31 mouse cellular contexts compared by ENCODE assay signal in genomic region chr10:68236956-68237455, GRCm38 (mm10). TPM values are rescaled to one million over a fixed set of nuclear protein-coding genes. Genes with fewer than 3 reads are reported as not detected.
DNase-seq lines count a peak whose midpoint lies in the region; ATAC-seq and TF ChIP-seq lines count a peak whose summit lies in the region.
"Had no signal": no experiment of that assay in that cellular context is flagged by ENCODE, and none has a peak within 500 bp of the region (broad histone marks: within the 10 kb centered on the region; RNA-seq: fewer than 3 reads in every experiment).

No protein-coding gene starts in this region.

- no peak for ATAC-seq in embryonic facial prominence, embryonic 15.5 days (ENCODE audit: insufficient number of reproducible peaks, low FRiP score, low TSS enrichment, low read depth)
- no peak for ATAC-seq in lung, embryonic 14.5 days (ENCODE audit: insufficient read depth)
- ATAC-seq in stomach, embryonic 15.5 days (ENCODE audit: insufficient read depth, low FRiP score, low read depth), result 0 out of 2 replicates have a peak, but pooled peaks have one; percentile 22
- ATAC-seq in hindbrain, postnatal 0 days, result no peak
- ATAC-seq: forebrain, postnatal 0 days; midbrain, embryonic 16.5 days had no signal

- peak overlapping the region; percentile 13; the same call in 1 of the 2 replicates for H3K27ac ChIP-seq in embryonic facial prominence, embryonic 15.5 days (replicated peaks)
- H3K27ac ChIP-seq in embryonic facial prominence, embryonic 10.5 days (replicated peaks), result no peak overlapping the region
- H3K27ac ChIP-seq in lung, embryonic 14.5 days (ENCODE audit: low read depth), result peak overlapping the region; percentile 10; the same call in 1 of the 2 replicates
- peak overlapping the region; percentile 17 for H3K27ac ChIP-seq in stomach, embryonic 15.5 days
- H3K27ac ChIP-seq in hindbrain, postnatal 0 days, result no peak overlapping the region
- H3K27ac ChIP-seq: embryonic facial prominence, embryonic 13.5 days; heart, adult 2 months; hindbrain, embryonic 13.5 days; limb, embryonic 15.5 days; liver, embryonic 13.5 days; midbrain, embryonic 10.5 days; neural tube, embryonic 12.5 days had no signal

- H3K27me3 ChIP-seq in embryonic facial prominence, embryonic 15.5 days, result no peaks in the 10 kb centered on the region
- H3K27me3 ChIP-seq in embryonic facial prominence, embryonic 10.5 days (replicated peaks; ENCODE audit: low read depth, poor library complexity, severe bottlenecking), result no peaks in the 10 kb centered on the region
- H3K27me3 ChIP-seq in lung, embryonic 14.5 days (ENCODE audit: insufficient read depth, low read length), result no peaks in the 10 kb centered on the region
- H3K27me3 ChIP-seq in stomach, embryonic 15.5 days (replicated peaks), result no peaks in the 10 kb centered on the region
- H3K27me3 ChIP-seq in hindbrain, postnatal 0 days (ENCODE audit: insufficient read depth, low read length), result no peaks in the 10 kb centered on the region
- H3K27me3 ChIP-seq: CH12.LX; embryonic facial prominence, embryonic 13.5 days; heart, embryonic 12.5 days; hindbrain, embryonic 13.5 days; limb, embryonic 15.5 days; liver, embryonic 13.5 days; neural tube, embryonic 12.5 days had no signal

- H3K36me3 ChIP-seq in embryonic facial prominence, embryonic 15.5 days, result peaks cover 31% of the 10 kb centered on the region
- H3K36me3 ChIP-seq in embryonic facial prominence, embryonic 10.5 days (replicated peaks), result peaks cover 40% of the 10 kb centered on the region
- H3K36me3 ChIP-seq in lung, embryonic 14.5 days (ENCODE audit: insufficient read depth), result peaks cover 38% of the 10 kb centered on the region
- H3K36me3 ChIP-seq in stomach, embryonic 15.5 days, result peaks cover 10% of the 10 kb centered on the region; the same call in 1 of the 2 replicates
- no peaks in the 10 kb centered on the region for H3K36me3 ChIP-seq in hindbrain, postnatal 0 days (ENCODE audit: insufficient read depth, low read length)
- H3K36me3 ChIP-seq: G1E had no signal

- no peaks in the 10 kb centered on the region for H3K9me3 ChIP-seq in embryonic facial prominence, embryonic 15.5 days (replicated peaks)
- no peaks in the 10 kb centered on the region for H3K9me3 ChIP-seq in embryonic facial prominence, embryonic 10.5 days
- H3K9me3 ChIP-seq in lung, embryonic 14.5 days (ENCODE audit: low read depth, low read length), result no peaks in the 10 kb centered on the region
- H3K9me3 ChIP-seq in stomach, embryonic 15.5 days, result no peaks in the 10 kb centered on the region
- no peaks in the 10 kb centered on the region for H3K9me3 ChIP-seq in hindbrain, postnatal 0 days (ENCODE audit: low read length)
- H3K9me3 ChIP-seq: embryonic facial prominence, embryonic 13.5 days; heart, embryonic 12.5 days; hindbrain, embryonic 13.5 days; limb, embryonic 15.5 days; liver, embryonic 13.5 days; midbrain, embryonic 10.5 days; neural tube, embryonic 12.5 days had no signal

- 68% methylated on average over 14 of the region's 14 CpGs for WGBS in embryonic facial prominence, embryonic 15.5 days
- WGBS in embryonic facial prominence, embryonic 10.5 days, result 84% methylated on average over 14 of the region's 14 CpGs
- WGBS in lung, embryonic 14.5 days, result 73% methylated on average over 14 of the region's 14 CpGs
- 68% methylated on average over 14 of the region's 14 CpGs for WGBS in stomach, embryonic 15.5 days
- WGBS in hindbrain, postnatal 0 days, result 86% methylated on average over 14 of the region's 14 CpGs

- no peak for DNase-seq in embryonic facial prominence, embryonic 10.5 days (ENCODE audit: low spot score)
- DNase-seq in lung, embryonic 14.5 days, result no peak
- DNase-seq in lung, postnatal 14 days, result no peak
- peak; percentile 75 for DNase-seq in ZHBTc4 (ENCODE audit: low read depth, low spot score)
- no peak for DNase-seq in hindbrain, postnatal 0 days (ENCODE audit: low spot score)
- no peak for DNase-seq in right cerebral cortex, adult 18-20 months
- DNase-seq: adrenal gland, postnatal 14 days; cerebellum, adult 11-12 months; cerebellum, adult 9-11 months; embryo, embryonic 11 days; forebrain, postnatal 0 days; heart, adult 2 months; heart, postnatal 4 days; kidney, adult 8-10 months; kidney, postnatal 25 days; liver, embryonic 13.5 days; lung, postnatal 10 days; thymus, adult 2 months had no signal

- no peak overlapping the region for H3K4me3 ChIP-seq in embryonic facial prominence, embryonic 15.5 days (replicated peaks)
- H3K4me3 ChIP-seq in embryonic facial prominence, embryonic 10.5 days, result no peak overlapping the region
- H3K4me3 ChIP-seq in lung, embryonic 14.5 days (ENCODE audit: low read depth, low read length), result no peak overlapping the region
- no peak overlapping the region for H3K4me3 ChIP-seq in stomach, embryonic 15.5 days (replicated peaks)
- no peak overlapping the region for H3K4me3 ChIP-seq in hindbrain, postnatal 0 days (ENCODE audit: low read length)
- H3K4me3 ChIP-seq: embryonic facial prominence, embryonic 13.5 days; erythroblast, embryonic 14.5 days; heart, adult 2 months; heart, embryonic 12.5 days; hindbrain, embryonic 13.5 days; limb, embryonic 15.5 days; liver, embryonic 13.5 days; midbrain, embryonic 10.5 days; myocyte; neural tube, embryonic 12.5 days had no signal

- no peak overlapping the region for H3K4me2 ChIP-seq in embryonic facial prominence, embryonic 15.5 days (replicated peaks)
- no peak overlapping the region for H3K4me2 ChIP-seq in lung, embryonic 14.5 days
- H3K4me2 ChIP-seq in stomach, embryonic 15.5 days, result no peak overlapping the region
- H3K4me2 ChIP-seq in hindbrain, postnatal 0 days (ENCODE audit: low read depth, low read length), result no peak overlapping the region
- H3K4me2 ChIP-seq: embryonic facial prominence, embryonic 13.5 days; heart, embryonic 12.5 days; hindbrain, embryonic 13.5 days; limb, embryonic 15.5 days; liver, embryonic 13.5 days; neural tube, embryonic 12.5 days had no signal

- no peak for TF ChIP-seq CTCF in lung, embryonic 14.5 days (IDR thresholded peaks at IDR 0.05; ENCODE audit: low read depth)
- TF ChIP-seq CTCF in hindbrain, postnatal 0 days (IDR thresholded peaks at IDR 0.05; ENCODE audit: low read depth), result no peak

- no peak overlapping the region for H3K9ac ChIP-seq in embryonic facial prominence, embryonic 15.5 days
- no peak overlapping the region for H3K9ac ChIP-seq in lung, embryonic 14.5 days
- no peak overlapping the region for H3K9ac ChIP-seq in stomach, embryonic 15.5 days
- H3K9ac ChIP-seq in hindbrain, postnatal 0 days (replicated peaks; ENCODE audit: low read length), result no peak overlapping the region
- H3K9ac ChIP-seq: embryonic facial prominence, embryonic 13.5 days; forebrain, postnatal 0 days; heart, embryonic 12.5 days; hindbrain, embryonic 13.5 days; limb, embryonic 15.5 days; liver, embryonic 13.5 days; neural tube, embryonic 12.5 days had no signal

- H3K4me1 ChIP-seq in embryonic facial prominence, embryonic 15.5 days, result peaks cover 31% of the 10 kb centered on the region
- H3K4me1 ChIP-seq in embryonic facial prominence, embryonic 10.5 days, result peaks cover 6% of the 10 kb centered on the region; the same call in 1 of the 2 replicates
- peaks cover 16% of the 10 kb centered on the region for H3K4me1 ChIP-seq in lung, embryonic 14.5 days (ENCODE audit: insufficient read depth)
- H3K4me1 ChIP-seq in stomach, embryonic 15.5 days, result peaks cover 11% of the 10 kb centered on the region; the same call in 1 of the 2 replicates
- H3K4me1 ChIP-seq in hindbrain, postnatal 0 days (ENCODE audit: insufficient read depth, low read length), result no peaks in the 10 kb centered on the region
- H3K4me1 ChIP-seq: neural tube, embryonic 12.5 days had no signal

RNA-seq across cellular contexts. Expression of gene Arid5b, which starts 41.5 kb away (rescaled TPM):
- 46.7 and 50.2 TPM in 2 replicates for polyA plus RNA-seq in embryonic facial prominence, embryonic 15.5 days (2015; fragmentation: Nextera tagmentation; extraction: Ambion mirVana)
- polyA plus RNA-seq in embryonic facial prominence, embryonic 10.5 days (2016; fragmentation: Nextera tagmentation; extraction: Ambion mirVana), result 13.9 and 19.7 TPM in 2 replicates
- 41.2 and 41.6 TPM in 2 replicates for polyA plus RNA-seq in lung, embryonic 14.5 days (2014; fragmentation: Nextera tagmentation; extraction: Ambion mirVana)
- 32.3 and 33.1 TPM in 2 replicates for polyA plus RNA-seq in stomach, embryonic 15.5 days (2015; fragmentation: Nextera tagmentation; extraction: Ambion mirVana)
- total RNA-seq in hindbrain, postnatal 0 days (2014; rRNA removed), result 12.7 and 13.8 TPM in 2 replicates
- polyA plus RNA-seq in hindbrain, postnatal 0 days (2015; fragmentation: Nextera tagmentation; extraction: Ambion mirVana), result 13.1 and 13.3 TPM in 2 replicates
- polyA plus RNA-seq: G1E had no signal

Comparison
In these comparisons a context has a peak if more than half of its experiments do, and no peak if none do; other contexts are left out.
1. H3K27ac ChIP-seq: peak in embryonic facial prominence, embryonic 15.5 days (single experiment), lung, embryonic 14.5 days (single experiment) and stomach, embryonic 15.5 days (single experiment); none in embryonic facial prominence, embryonic 10.5 days (single experiment) and hindbrain, postnatal 0 days (single experiment).